Mouse (Mus musculus) telencephalon, adult 2 months (tissue): ENCODE measurements around the gene Taf1a.
A peak's percentile ranks its signal among the peaks of the same experiment; 100 is the strongest.

ENCODE experiments used
- DNase-seq: peaks from one replicate; pipeline ENCODE4 v3.0.0-alpha.2; 2011; ENCODE audit warnings: low read depth, low spot score

The Taf1a gene

DNA sequence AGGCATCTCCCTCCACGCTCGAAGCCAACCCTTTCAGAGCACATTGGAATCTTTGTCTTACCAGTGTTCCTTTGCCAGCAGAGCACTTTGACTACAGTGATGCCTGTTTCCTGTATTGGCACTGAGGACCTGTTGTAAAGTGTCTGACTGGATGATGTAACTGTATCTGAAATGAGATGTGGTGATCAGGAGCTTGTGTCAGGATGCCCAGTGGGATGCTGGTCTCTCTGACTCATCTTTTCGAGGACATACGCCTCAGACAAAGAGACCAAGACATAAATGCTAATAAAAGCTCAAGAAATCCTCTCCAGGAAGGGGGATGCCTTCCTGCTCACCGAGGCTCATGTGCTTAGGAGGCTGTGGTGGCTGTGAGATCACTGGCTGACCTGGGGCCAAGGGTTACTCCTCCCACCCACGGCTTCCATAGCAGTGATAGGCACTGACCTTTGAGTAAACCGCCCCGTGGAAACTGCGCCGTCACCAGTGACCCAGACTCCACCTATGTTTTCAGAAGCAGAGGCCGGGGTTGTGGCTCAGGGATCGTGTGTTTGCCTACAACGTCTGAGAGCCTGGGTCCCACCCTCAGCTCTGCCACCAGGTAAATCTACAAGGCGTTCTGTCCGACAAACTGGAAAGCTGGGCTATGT lies 25.4 kb downstream of the Taf1a start:
- DNase-seq, result no peak

DNA sequence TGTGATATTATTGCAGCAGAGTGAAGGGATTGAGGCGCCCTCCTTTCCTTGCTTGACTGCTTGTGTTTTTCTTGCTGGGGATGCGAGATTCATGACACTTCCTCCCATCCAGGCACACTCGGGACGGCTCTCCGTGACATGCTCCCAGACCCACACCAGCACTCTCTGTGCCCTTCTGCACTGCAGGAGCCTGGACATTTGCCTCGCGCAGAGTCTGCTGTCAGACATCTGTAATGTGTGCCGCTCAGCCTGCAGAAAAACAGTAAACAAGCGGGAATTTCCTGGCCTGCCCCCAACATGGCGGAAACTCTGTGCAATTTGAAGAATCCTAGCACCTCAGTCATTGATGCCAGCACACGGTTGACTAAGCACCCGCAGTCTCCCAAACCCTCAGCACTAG lies 29.1 kb downstream of the Taf1a start, which contains the start of gene Hhipl2:
Gene Hhipl2, plus strand, starts transcription at position 343 of the 400 bp plus-strand sequence.
- DNase-seq, result no peak

DNA sequence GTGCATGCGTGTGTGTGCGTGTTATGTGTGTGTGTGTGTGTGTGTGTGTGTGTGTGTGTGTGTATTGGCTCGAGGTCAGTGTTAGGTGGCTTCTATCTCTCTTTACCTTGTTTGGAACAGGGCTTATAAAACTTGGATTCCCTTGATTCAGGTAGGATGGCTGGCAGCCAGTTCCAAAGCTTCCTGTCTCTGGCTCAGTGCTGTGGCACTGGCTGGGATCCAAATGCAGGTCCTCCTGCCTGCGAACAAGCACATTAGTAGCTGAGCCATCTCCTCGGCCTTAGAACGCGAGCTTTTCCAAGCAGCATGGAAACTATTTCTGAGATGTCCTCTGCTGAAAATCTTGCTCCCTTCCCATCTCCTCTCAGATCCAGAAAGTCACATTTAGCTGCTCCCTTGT lies 31.0 kb downstream of the Taf1a start:
- DNase-seq, result no peak

DNA sequence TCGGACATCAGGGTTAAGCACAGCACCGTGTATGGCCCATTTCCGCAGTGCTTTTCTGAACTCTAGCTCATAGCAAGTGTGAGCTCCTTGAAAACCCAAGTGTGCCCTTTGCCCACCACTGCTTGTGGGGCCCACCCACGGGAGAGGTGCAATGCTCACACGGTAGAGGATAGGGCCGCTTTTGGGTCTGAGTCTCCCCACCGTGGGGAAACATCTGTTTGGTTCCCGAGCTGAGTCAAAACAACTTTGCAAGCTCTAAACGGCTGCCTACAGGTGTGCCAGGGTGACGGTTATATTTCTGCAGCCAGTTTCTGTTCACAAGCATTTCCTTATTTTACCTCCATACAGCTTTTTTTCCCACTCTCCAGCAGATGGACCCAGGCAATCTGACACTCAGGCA lies 31.5 kb downstream of the Taf1a start:
- DNase-seq, result no peak

DNA sequence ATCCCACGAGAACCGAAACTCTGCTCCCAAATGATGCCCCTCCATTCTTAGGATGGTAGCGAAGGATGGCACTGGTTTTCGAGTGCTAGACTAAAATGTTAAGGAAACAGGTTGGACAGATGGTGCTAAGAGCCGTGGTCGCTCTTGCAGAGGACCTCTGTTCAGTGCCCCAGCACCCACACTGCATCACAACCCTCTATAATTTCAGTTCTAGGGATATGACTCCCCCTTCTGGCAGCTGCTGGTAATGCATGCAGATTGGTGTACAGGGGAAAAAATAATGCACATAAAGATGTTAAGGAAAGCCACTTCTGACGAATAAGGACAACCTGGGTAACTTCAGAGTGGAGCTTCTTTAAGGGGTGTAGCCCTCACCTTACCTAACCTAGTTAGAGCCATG lies 35.3 kb downstream of the Taf1a start:
- no peak for DNase-seq

DNA sequence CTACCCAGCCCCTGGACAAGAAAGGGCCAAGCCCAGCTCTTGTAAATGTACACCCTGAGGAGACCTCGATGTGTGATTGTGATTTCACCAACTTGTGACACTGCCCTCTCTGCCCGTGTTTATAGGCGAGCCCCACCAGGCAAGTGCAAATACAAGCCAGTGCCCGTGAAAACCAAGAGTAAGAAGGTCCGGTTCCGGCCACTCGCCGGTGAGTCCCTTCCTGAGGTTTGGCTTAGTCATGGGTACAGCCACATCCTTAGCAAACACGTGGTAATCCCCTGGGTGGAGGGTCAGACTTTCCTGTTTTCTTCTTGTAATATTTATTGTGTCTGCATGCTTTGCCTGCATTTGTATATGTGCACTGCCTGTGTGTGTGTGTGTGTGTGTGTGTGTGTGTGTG lies 46.1 kb downstream of the Taf1a start:
- no peak for DNase-seq

DNA sequence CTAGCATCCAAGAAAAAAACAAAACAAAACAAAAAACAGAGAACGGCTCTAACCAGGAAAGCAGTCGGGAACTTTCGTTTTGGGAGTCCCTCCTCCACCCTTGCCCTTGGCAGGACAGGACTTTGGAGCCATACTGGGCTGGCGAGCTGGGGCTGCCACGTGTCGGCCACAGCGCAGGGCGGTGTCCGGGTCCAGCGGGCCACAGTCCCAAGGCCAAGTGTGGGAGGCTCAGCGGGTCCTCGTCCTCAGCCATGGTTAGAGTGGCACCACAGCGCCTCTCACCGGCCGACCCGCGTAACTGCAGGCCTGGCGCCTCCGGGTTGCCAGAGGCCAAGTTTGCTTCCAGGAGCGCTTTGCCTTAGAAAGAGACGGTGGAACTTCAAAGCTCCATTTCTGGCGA lies 50.3 kb downstream of the Taf1a start:
- no peak for DNase-seq

DNA sequence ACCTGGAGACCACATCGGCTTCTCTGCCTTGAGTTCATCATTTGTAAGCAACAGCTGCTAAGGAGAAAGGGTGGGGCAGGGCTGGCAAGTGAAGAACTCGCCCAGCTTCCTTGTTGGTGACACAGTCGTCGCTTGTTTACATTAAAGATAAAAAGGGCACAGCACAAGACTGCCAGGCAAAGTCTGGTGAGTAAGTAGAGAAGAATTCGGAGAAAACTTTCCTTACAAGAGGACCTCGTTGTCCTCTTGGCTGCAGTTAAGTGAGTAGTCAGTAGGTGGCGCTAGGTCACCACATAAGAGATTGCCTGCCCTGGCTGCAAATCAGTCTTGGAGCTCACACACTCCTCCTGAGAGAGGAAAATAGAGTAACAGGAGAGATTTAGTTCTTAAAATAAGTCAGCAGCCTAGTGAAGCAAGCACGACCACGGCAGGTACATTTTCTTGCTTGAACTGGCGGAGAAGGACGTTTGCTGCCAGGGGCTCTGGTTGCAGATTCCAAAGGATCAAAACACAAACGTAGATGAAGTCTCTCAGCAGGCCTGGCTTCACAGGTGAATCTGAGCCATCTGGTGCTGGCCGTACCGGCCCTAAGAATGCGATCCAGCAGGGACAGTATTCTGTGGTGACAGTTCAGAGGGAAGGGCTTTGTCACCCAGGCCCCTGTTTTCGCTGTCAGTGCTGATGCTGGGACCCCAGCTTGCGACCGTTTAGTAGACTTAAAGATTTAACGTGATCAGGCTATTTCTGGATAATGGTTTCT lies 53.4 kb downstream of the Taf1a start:
- DNase-seq, result peak; percentile 81

DNA sequence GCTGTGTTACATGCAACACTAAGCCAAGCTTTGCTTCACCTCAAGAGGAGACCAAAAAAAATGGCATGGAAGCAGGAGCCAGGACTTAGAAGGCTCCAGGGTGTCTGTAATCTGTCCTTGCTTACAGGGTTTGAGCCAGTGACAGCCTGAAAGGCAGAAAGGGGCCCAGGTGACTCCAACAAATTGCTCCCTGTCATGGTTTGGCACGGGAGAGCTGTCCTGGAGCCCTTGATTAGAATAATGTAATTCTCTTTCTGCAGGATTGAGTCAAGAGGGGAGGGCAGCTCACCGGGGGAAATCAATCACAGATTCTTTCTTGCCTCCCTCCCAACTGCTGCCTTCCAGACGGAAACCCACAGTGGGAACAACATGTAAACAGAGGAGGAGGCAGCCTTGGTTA lies 64.3 kb downstream of the Taf1a start:
- no peak for DNase-seq
